Mouse (Mus musculus): ENCODE results near the gene Fbxo47. TPM values are rescaled to one million over a fixed set of nuclear protein-coding genes. Genes with fewer than 3 reads are reported as not detected.
"Not testable (repeated sequence)": the region's sequence is repeated elsewhere in the genome, so short reads cannot be mapped to it uniquely, and the experiment has no call there.

The Fbxo47 gene
- polyA plus RNA-seq, 1 experiment from 2014 or later: 0.70 TPM

GRCm38 (mm10) chr11:97883542-97883917 lies 424 bp downstream of the Fbxo47 start:
- DNase-seq (ENCODE audit: low spot score): peak; percentile 84

- no peak for DNase-seq (ENCODE audit: low spot score)
Observed at GRCm38 (mm10) chr11:97880362-97880761, 3.6 kb downstream of the Fbxo47 start.

GRCm38 (mm10) chr11:97877341-97877740 lies 6.6 kb downstream of the Fbxo47 start:
- DNase-seq (ENCODE audit: low spot score): no peak

- no peak for DNase-seq (ENCODE audit: low spot score)
Observed at GRCm38 (mm10) chr11:97874396-97874795, 9.6 kb downstream of the Fbxo47 start.

GRCm38 (mm10) chr11:97872378-97872777 lies 11.6 kb downstream of the Fbxo47 start:
- not testable (repeated sequence) for DNase-seq (ENCODE audit: low spot score)

- no peak for DNase-seq (ENCODE audit: low spot score)
Observed at GRCm38 (mm10) chr11:97867591-97867990, 16.4 kb downstream of the Fbxo47 start.

- DNase-seq (ENCODE audit: low spot score): no peak
Observed at GRCm38 (mm10) chr11:97866091-97866888, 17.7 kb downstream of the Fbxo47 start.

GRCm38 (mm10) chr11:97865421-97865820 lies 18.5 kb downstream of the Fbxo47 start:
- DNase-seq (ENCODE audit: low spot score): no peak

- no peak for DNase-seq (ENCODE audit: low spot score)
Observed at GRCm38 (mm10) chr11:97862148-97862547, 21.8 kb downstream of the Fbxo47 start.

GRCm38 (mm10) chr11:97855473-97855872 lies 28.5 kb downstream of the Fbxo47 start:
- no peak for DNase-seq (ENCODE audit: low spot score)

GRCm38 (mm10) chr11:97851601-97852000 lies 32.4 kb downstream of the Fbxo47 start:
- DNase-seq (ENCODE audit: low spot score): no peak

GRCm38 (mm10) chr11:97850367-97850766 lies 33.6 kb downstream of the Fbxo47 start:
- no peak for DNase-seq (ENCODE audit: low spot score)

GRCm38 (mm10) chr11:97842001-97842400 lies 42.0 kb downstream of the Fbxo47 start:
- no peak for DNase-seq (ENCODE audit: low spot score)

GRCm38 (mm10) chr11:97840991-97841661 lies 42.8 kb downstream of the Fbxo47 start:
- DNase-seq (ENCODE audit: low spot score): peak; percentile 50

GRCm38 (mm10) chr11:97840539-97840954 lies 43.4 kb downstream of the Fbxo47 start, which contains the start of gene B230217C12Rik:
TSS of gene B230217C12Rik (plus strand) at chr11:97840780.
- DNase-seq (ENCODE audit: low spot score): peak; percentile 38

GRCm38 (mm10) chr11:97840135-97840490 lies 43.8 kb downstream of the Fbxo47 start:
- no peak for DNase-seq (ENCODE audit: low spot score)

GRCm38 (mm10) chr11:97839441-97840134 lies 44.4 kb downstream of the Fbxo47 start:
- DNase-seq (ENCODE audit: low spot score): no peak

GRCm38 (mm10) chr11:97838779-97839440 lies 45.0 kb downstream of the Fbxo47 start:
- DNase-seq (ENCODE audit: low spot score): no peak

- DNase-seq (ENCODE audit: low spot score): no peak
Observed at GRCm38 (mm10) chr11:97837641-97838149, 46.3 kb downstream of the Fbxo47 start.

- not testable (repeated sequence) for DNase-seq (ENCODE audit: low spot score)
Observed at GRCm38 (mm10) chr11:97837051-97837450, 46.9 kb downstream of the Fbxo47 start.

GRCm38 (mm10) chr11:97836541-97836940 lies 47.4 kb downstream of the Fbxo47 start:
- DNase-seq (ENCODE audit: low spot score): peak; percentile 63
